Mouse (Mus musculus) lung, postnatal 0 days (tissue): ENCODE measurements around the gene Cyp2c67. TPM values are rescaled to one million over a fixed set of nuclear protein-coding genes. Genes with fewer than 3 reads are reported as not detected.
"Not testable (repeated sequence)": the region's sequence is repeated elsewhere in the genome, so short reads cannot be mapped to it uniquely, and the experiment has no call there.

Experiments used
- ATAC-seq: fragments of 200-750 bp; cut with Nextera tagmentation; 2 replicates; pipeline ENCODE4 v1.8.0; 2017; ENCODE audit warnings: moderate library complexity
- DNase-seq: peaks from one replicate; pipeline ENCODE4 v3.0.0-alpha.2; 2016; ENCODE audit warnings: low spot score
- H3K27ac ChIP-seq: fragments of 300-500 bp; sonication (generic); 2 replicates; pipeline ENCODE4 v1.5.1; 2014; ENCODE audit warnings: antibody characterized with exemption, mild to moderate bottlenecking, low read length, mixed read lengths
- H3K27me3 ChIP-seq: fragments of 300-500 bp; sonication (generic); replicated peaks from 2 replicates; pipeline ENCODE4 v1.6.1; 2014; ENCODE audit warnings: low read length, mixed read lengths; ENCODE audit not compliant: insufficient read depth
- H3K36me3 ChIP-seq: fragments of 300-500 bp; sonication (generic); 2 replicates; pipeline ENCODE4 v1.6.1; 2014; ENCODE audit warnings: low read length, mixed read lengths; ENCODE audit not compliant: insufficient read depth
- H3K4me1 ChIP-seq: fragments of 300-500 bp; sonication (generic); 2 replicates; pipeline ENCODE4 v1.6.1; 2014; ENCODE audit warnings: antibody characterized with exemption, low read depth, low read length, mixed read lengths; ENCODE audit not compliant: insufficient read depth
- H3K4me2 ChIP-seq: fragments of 300-500 bp; sonication (generic); replicated peaks from 2 replicates; pipeline ENCODE4 v1.6.1; 2014; ENCODE audit warnings: low read depth, mild to moderate bottlenecking, low read length, moderate library complexity, mixed read lengths
- H3K4me3 ChIP-seq: fragments of 300-500 bp; sonication (generic); 2 replicates; pipeline ENCODE4 v1.5.1; 2014; ENCODE audit warnings: low read depth, low read length
- H3K9ac ChIP-seq: fragments of 300-500 bp; sonication (generic); replicated peaks from 2 replicates; pipeline ENCODE4 v1.6.1; 2014; ENCODE audit warnings: low read depth, mild to moderate bottlenecking
- H3K9me3 ChIP-seq: fragments of 300-500 bp; sonication (generic); 2 replicates; pipeline ENCODE4 v1.6.1; 2016; ENCODE audit warnings: low read length, mixed read lengths
- CTCF ChIP-seq: IDR thresholded peaks from 2 replicates; pipeline ENCODE4 v1.5.1; 2016; ENCODE audit warnings: antibody characterized with exemption, mild to moderate bottlenecking
- EP300 ChIP-seq: IDR thresholded peaks from 2 replicates; pipeline ENCODE4 v1.6.1; 2016; ENCODE audit warnings: antibody characterized with exemption, mild to moderate bottlenecking, control low read depth
- WGBS: fragments of 180-500 bp; shearing (Covaris S2); extraction: QIAGEN DNeasy Blood & Tissue Kit; methylation state at CpG from one replicate; pipeline ENCODE4 v1.1.7; 2014; 5-methylcytosine and 5-hydroxymethylcytosine counted together
- polyA plus RNA-seq: library from polyadenylated mRNA; unstranded; fragments of >200 nt; fragmentation: Nextera tagmentation; extraction: Ambion mirVana; gene quantifications from 2 replicates; pipeline ENCODE4 v1.2.1, GENCODE M21; 2015

The Cyp2c67 gene
- not detected in 2 replicates for polyA plus RNA-seq

GRCm38 (mm10) chr19:39648938-39649337 is at the start of gene Cyp2c67:
TSS of gene Cyp2c67 (minus strand) at chr19:39649051.
- Histone ChIP-seq H3K4me1 (no peaks in the 10 kb centered on the region), H3K27me3 (no peaks in the 10 kb centered on the region), H3K9me3 (no peaks in the 10 kb centered on the region), H3K27ac (no peak within 1 kb of the TSS), H3K4me3 (no peak within 1 kb of the TSS), H3K9ac (no peak within 1 kb of the TSS), H3K36me3 (no peaks in the 10 kb centered on the region), H3K4me2 (no peak within 1 kb of the TSS)
- DNase-seq (no peak), ATAC-seq (no peak)
- TF ChIP-seq CTCF: no peak
- TF ChIP-seq EP300: no peak
- WGBS: 88% methylated on average over 1 of the region's 1 CpGs

GRCm38 (mm10) chr19:39665650-39666049 is 16.8 kb upstream of the Cyp2c67 start:
- not testable (repeated sequence) for H3K9ac ChIP-seq, DNase-seq, H3K27ac ChIP-seq, H3K4me3 ChIP-seq, H3K4me2 ChIP-seq, H3K9me3 ChIP-seq, H3K4me1 ChIP-seq, ATAC-seq, H3K36me3 ChIP-seq, H3K27me3 ChIP-seq

GRCm38 (mm10) chr19:39652381-39652780 is 3.5 kb upstream of the Cyp2c67 start:
- Histone ChIP-seq H3K4me2 (no peak overlapping the region), H3K36me3 (no peaks in the 10 kb centered on the region), H3K27me3 (no peaks in the 10 kb centered on the region), H3K4me1 (no peaks in the 10 kb centered on the region), H3K9ac (no peak overlapping the region), H3K4me3 (no peak overlapping the region), H3K9me3 (no peaks in the 10 kb centered on the region), H3K27ac (no peak overlapping the region)
- ATAC-seq: no peak
- no peak for DNase-seq
- no peak for TF ChIP-seq EP300
- TF ChIP-seq CTCF: no peak
- WGBS: 33% methylated on average over 1 of the region's 1 CpGs

- H3K9ac ChIP-seq: no peak overlapping the region
- no peak overlapping the region for H3K27ac ChIP-seq
- no peaks in the 10 kb centered on the region for H3K27me3 ChIP-seq
- H3K4me2 ChIP-seq: no peak overlapping the region
- H3K9me3 ChIP-seq: no peaks in the 10 kb centered on the region
- WGBS: 88% methylated on average over 9 of the region's 9 CpGs
- H3K4me1 ChIP-seq: no peaks in the 10 kb centered on the region
- ATAC-seq: no peak
- TF ChIP-seq CTCF (no peak), EP300 (no peak)
- DNase-seq: no peak
- H3K4me3 ChIP-seq: no peak overlapping the region
- no peaks in the 10 kb centered on the region for H3K36me3 ChIP-seq
These were observed 1.3 kb downstream of the Cyp2c67 start for GRCm38 (mm10) chr19:39647519-39647918.

- H3K36me3 ChIP-seq, H3K4me3 ChIP-seq, H3K4me2 ChIP-seq, H3K9ac ChIP-seq, H3K4me1 ChIP-seq, DNase-seq, H3K9me3 ChIP-seq, H3K27ac ChIP-seq, ATAC-seq, H3K27me3 ChIP-seq: not testable (repeated sequence)
- WGBS: 82% methylated on average over 7 of the region's 7 CpGs
These were observed 4.3 kb downstream of the Cyp2c67 start for GRCm38 (mm10) chr19:39644551-39644950.

Other genes starting within 250 kb of the Cyp2c67 start
- gene Cyp2c38, start 186.0 kb downstream of the Cyp2c67 start, polyA plus RNA-seq: not detected in 2 replicates
- gene Cyp2c39, start 138.2 kb downstream of the Cyp2c67 start, polyA plus RNA-seq: not detected in 2 replicates
- gene Cyp2c68, start 92.0 kb upstream of the Cyp2c67 start, polyA plus RNA-seq: 0.07 TPM in 1 of 2 replicates, not detected in the other
- gene Cyp2c40, start 163.8 kb upstream of the Cyp2c67 start, polyA plus RNA-seq: 0.07 TPM in 1 of 2 replicates, not detected in the other
- gene Cyp2c69, start 237.7 kb upstream of the Cyp2c67 start, polyA plus RNA-seq: not detected in 2 replicates